Mouse (Mus musculus): ENCODE measurements around the gene Cacng4. TPM values are rescaled to one million over a fixed set of nuclear protein-coding genes. Genes with fewer than 3 reads are reported as not detected.

Gene Cacng4
- total RNA-seq (2012; rRNA removed): 0.74 and 0.98 TPM in 2 replicates

GRCm38 (mm10) chr11:107794547-107795269 is at the start of gene Cacng4:
TSS of gene Cacng4 (minus strand) at chr11:107794557.
- no peak for TF ChIP-seq MAFK (IDR thresholded peaks at IDR 0.05; ENCODE audit: insufficient read depth, low read depth, low read length)
- no peak for TF ChIP-seq ZC3H11A (IDR thresholded peaks at IDR 0.05; ENCODE audit: borderline replicate concordance, low read depth, low read length)
- TF ChIP-seq HCFC1 (IDR thresholded peaks at IDR 0.05; ENCODE audit: borderline replicate concordance, insufficient read depth, low read length): no peak
- no peak for TF ChIP-seq ZNF384 (IDR thresholded peaks at IDR 0.05; ENCODE audit: low read depth, low read length)
- no peak for TF ChIP-seq CHD2 (IDR thresholded peaks at IDR 0.05; ENCODE audit: low read depth, low read length)
- Histone ChIP-seq H3K9me3 (ENCODE audit: control insufficient read depth, insufficient read depth, low read depth, low read length) (no peaks in the 10 kb centered on the region), H3K4me3 (ENCODE audit: insufficient read depth in 1 of 2, low read depth in 1 of 2, low read length in 2 of 2, poor library complexity in 1 of 2, severe bottlenecking in 1 of 2) (peak within 1 kb of the TSS; percentile 60 to 77), H3K4me1 (ENCODE audit: control insufficient read depth in 2 of 2, insufficient read depth in 2 of 2, low read length in 2 of 2, poor library complexity in 1 of 2) (no peaks in the 10 kb centered on the region; a peak in 1 of 4 replicates), H3K27ac (ENCODE audit: insufficient read depth, low read depth, low read length, poor library complexity, severe bottlenecking) (no peak within 1 kb of the TSS), H3K36me3 (ENCODE audit: control insufficient read depth, insufficient read depth, low read length, poor library complexity, severe bottlenecking) (no peaks in the 10 kb centered on the region), H3K9ac (ENCODE audit: insufficient read depth, low read depth, low read length, poor library complexity, severe bottlenecking) (peak within 1 kb of the TSS; percentile 25)
- no peak for DNase-seq (ENCODE audit: low read depth, low spot score)
- in situ Hi-C loops (cut with MboI; ENCODE audit: low sequenced_read_pairs in 2 of 2, unreplicated experiment in 2 of 2): loop anchor here in 1 of 2 experiments (10.0 kb wide), 1 partner anchor 200 kb away; no protein-coding TSS in a partner anchor

GRCm38 (mm10) chr11:107833351-107834040 is 39.1 kb upstream of the Cacng4 start:
- Histone ChIP-seq H3K9me3 (ENCODE audit: control insufficient read depth, insufficient read depth, low read depth, low read length) (no peaks in the 10 kb centered on the region), H3K9ac (ENCODE audit: insufficient read depth, low read depth, low read length, poor library complexity, severe bottlenecking) (no peak overlapping the region), H3K4me3 (ENCODE audit: insufficient read depth in 1 of 2, low read depth in 1 of 2, low read length in 2 of 2, poor library complexity in 1 of 2, severe bottlenecking in 1 of 2) (no peak overlapping the region), H3K27ac (ENCODE audit: insufficient read depth, low read depth, low read length, poor library complexity, severe bottlenecking) (no peak overlapping the region), H3K4me1 (ENCODE audit: control insufficient read depth in 2 of 2, insufficient read depth in 2 of 2, low read length in 2 of 2, poor library complexity in 1 of 2) (no peaks in the 10 kb centered on the region), H3K36me3 (ENCODE audit: control insufficient read depth, insufficient read depth, low read length, poor library complexity, severe bottlenecking) (no peaks in the 10 kb centered on the region)
- DNase-seq (ENCODE audit: low read depth, low spot score): no peak
- TF ChIP-seq ZC3H11A (IDR thresholded peaks at IDR 0.05; ENCODE audit: borderline replicate concordance, low read depth, low read length) (no peak), MAFK (IDR thresholded peaks at IDR 0.05; ENCODE audit: insufficient read depth, low read depth, low read length) (no peak), ZNF384 (IDR thresholded peaks at IDR 0.05; ENCODE audit: low read depth, low read length) (no peak), CHD2 (IDR thresholded peaks at IDR 0.05; ENCODE audit: low read depth, low read length) (no peak), HCFC1 (IDR thresholded peaks at IDR 0.05; ENCODE audit: borderline replicate concordance, insufficient read depth, low read length) (no peak)
- in situ Hi-C loops (cut with MboI; ENCODE audit: low sequenced_read_pairs in 2 of 2, unreplicated experiment in 2 of 2): no loop called here

- H3K4me1 ChIP-seq (ENCODE audit: control insufficient read depth in 2 of 2, insufficient read depth in 2 of 2, low read length in 2 of 2, poor library complexity in 1 of 2): peaks cover 0 to 2% of the 10 kb centered on the region in 2 experiments; a peak in 1 of 4 replicates
- in situ Hi-C loops (cut with MboI; ENCODE audit: low sequenced_read_pairs in 2 of 2, unreplicated experiment in 2 of 2): no loop called here
- peak; percentile 35 for DNase-seq (ENCODE audit: low read depth, low spot score)
- no peak overlapping the region for H3K9ac ChIP-seq (ENCODE audit: insufficient read depth, low read depth, low read length, poor library complexity, severe bottlenecking)
- no peaks in the 10 kb centered on the region for H3K9me3 ChIP-seq (ENCODE audit: control insufficient read depth, insufficient read depth, low read depth, low read length)
- H3K27ac ChIP-seq (ENCODE audit: insufficient read depth, low read depth, low read length, poor library complexity, severe bottlenecking): no peak overlapping the region
- H3K36me3 ChIP-seq (ENCODE audit: control insufficient read depth, insufficient read depth, low read length, poor library complexity, severe bottlenecking): no peaks in the 10 kb centered on the region
- TF ChIP-seq ZNF384 (IDR thresholded peaks at IDR 0.05; ENCODE audit: low read depth, low read length): no peak
- TF ChIP-seq CHD2 (IDR thresholded peaks at IDR 0.05; ENCODE audit: low read depth, low read length): no peak
- no peak for TF ChIP-seq HCFC1 (IDR thresholded peaks at IDR 0.05; ENCODE audit: borderline replicate concordance, insufficient read depth, low read length)
- TF ChIP-seq ZC3H11A (IDR thresholded peaks at IDR 0.05; ENCODE audit: borderline replicate concordance, low read depth, low read length): no peak
- TF ChIP-seq MAFK (IDR thresholded peaks at IDR 0.05; ENCODE audit: insufficient read depth, low read depth, low read length): no peak
- H3K4me3 ChIP-seq (ENCODE audit: insufficient read depth in 1 of 2, low read depth in 1 of 2, low read length in 2 of 2, poor library complexity in 1 of 2, severe bottlenecking in 1 of 2): no peak overlapping the region
Observed at GRCm38 (mm10) chr11:107817196-107817595, 22.8 kb upstream of the Cacng4 start.

- in situ Hi-C loops (cut with MboI; ENCODE audit: low sequenced_read_pairs in 2 of 2, unreplicated experiment in 2 of 2): no loop called here
- Histone ChIP-seq H3K4me3 (ENCODE audit: insufficient read depth in 1 of 2, low read depth in 1 of 2, low read length in 2 of 2, poor library complexity in 1 of 2, severe bottlenecking in 1 of 2) (no peak overlapping the region), H3K9ac (ENCODE audit: insufficient read depth, low read depth, low read length, poor library complexity, severe bottlenecking) (no peak overlapping the region), H3K36me3 (ENCODE audit: control insufficient read depth, insufficient read depth, low read length, poor library complexity, severe bottlenecking) (no peaks in the 10 kb centered on the region), H3K27ac (ENCODE audit: insufficient read depth, low read depth, low read length, poor library complexity, severe bottlenecking) (no peak overlapping the region), H3K4me1 (ENCODE audit: control insufficient read depth in 2 of 2, insufficient read depth in 2 of 2, low read length in 2 of 2, poor library complexity in 1 of 2) (peaks cover 0 to 2% of the 10 kb centered on the region in 2 experiments; a peak in 1 of 4 replicates), H3K9me3 (ENCODE audit: control insufficient read depth, insufficient read depth, low read depth, low read length) (no peaks in the 10 kb centered on the region)
- no peak for TF ChIP-seq HCFC1 (IDR thresholded peaks at IDR 0.05; ENCODE audit: borderline replicate concordance, insufficient read depth, low read length)
- TF ChIP-seq CHD2 (IDR thresholded peaks at IDR 0.05; ENCODE audit: low read depth, low read length): no peak
- no peak for TF ChIP-seq MAFK (IDR thresholded peaks at IDR 0.05; ENCODE audit: insufficient read depth, low read depth, low read length)
- TF ChIP-seq ZC3H11A (IDR thresholded peaks at IDR 0.05; ENCODE audit: borderline replicate concordance, low read depth, low read length): no peak
- TF ChIP-seq ZNF384 (IDR thresholded peaks at IDR 0.05; ENCODE audit: low read depth, low read length): no peak
- DNase-seq (ENCODE audit: low read depth, low spot score): no peak
Observed at GRCm38 (mm10) chr11:107812941-107813648, 18.7 kb upstream of the Cacng4 start.

Measured in ES-E14 (cell line).